Mouse (Mus musculus): ENCODE data around the gene Vmn1r85. TPM values are rescaled to one million over a fixed set of nuclear protein-coding genes. Genes with fewer than 3 reads are reported as not detected.

The Vmn1r85 gene
- not detected for polyA plus RNA-seq (2014; fragmentation: Illumina TruSeq; extraction: RNeasy Lipid Tissue Mini Kit (QIAGEN cat#74804); ENCODE audit: low read depth, low replicate concordance)

DNA sequence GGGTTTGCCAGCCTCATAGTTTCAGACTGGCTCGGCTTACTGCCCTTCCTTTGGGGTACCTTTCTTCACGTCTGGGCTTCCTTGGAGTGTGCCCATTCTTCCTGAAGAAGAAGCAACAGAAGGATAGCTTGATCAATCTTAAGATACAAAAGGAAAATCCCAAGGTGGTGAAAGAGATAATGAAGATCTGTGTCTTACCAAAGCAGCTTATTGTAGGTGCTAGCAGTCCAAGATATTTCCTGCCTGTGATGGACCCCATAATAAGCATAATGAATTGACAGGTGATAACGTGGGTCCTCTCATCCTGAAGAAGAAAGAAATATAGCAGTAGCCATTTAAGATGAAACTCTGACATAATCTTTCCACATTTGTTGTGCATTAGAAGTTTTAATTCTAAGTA, at the start of gene Vmn1r85:
Gene Vmn1r85 (minus strand): TSS at position 101 of the 400 bp plus-strand sequence.

DNA sequence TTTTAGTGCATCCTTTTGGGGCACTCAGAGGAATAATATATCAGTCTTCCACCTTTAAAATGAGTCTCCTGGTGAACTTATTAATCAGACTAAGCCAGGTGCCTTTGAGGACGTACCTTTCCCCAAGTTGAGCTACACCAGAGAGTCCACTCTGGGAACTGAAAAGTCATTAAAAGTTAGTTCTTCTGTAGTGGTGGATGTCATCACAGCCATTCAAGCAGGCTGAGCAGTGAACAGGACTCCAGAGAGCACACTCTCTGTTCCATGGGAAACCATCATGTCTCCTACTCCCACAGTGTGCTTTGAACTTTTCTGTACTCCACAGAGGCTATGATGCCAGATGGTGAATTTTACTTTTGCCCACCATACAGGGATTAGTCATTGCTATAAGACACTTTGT, 45.1 kb upstream of the Vmn1r85 start, which contains the start of gene Vmn1r87:
Gene Vmn1r87 (minus strand): TSS at position 101 of the 400 bp plus-strand sequence.

DNA sequence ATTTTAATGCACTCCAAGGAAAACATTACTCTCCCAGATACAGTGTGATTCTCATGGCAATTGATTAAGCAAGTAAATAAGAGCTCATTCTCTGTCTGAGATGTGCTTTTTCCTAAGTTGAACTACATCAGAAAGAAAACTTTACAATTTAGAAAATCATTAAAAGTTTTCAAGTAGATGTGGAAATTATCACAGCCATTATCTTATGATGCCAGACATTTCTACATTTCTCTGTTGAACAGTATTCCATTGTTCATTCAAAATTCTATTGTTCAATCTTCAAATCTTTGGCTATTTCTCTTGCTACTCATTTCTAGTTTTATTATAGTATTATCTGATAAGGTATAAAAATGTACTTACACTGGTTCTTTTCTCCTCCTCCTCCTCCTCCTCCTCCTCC, 24.8 kb upstream of the Vmn1r85 start, which contains the start of gene Vmn1r86:
Gene Vmn1r86 (minus strand): TSS at position 101 of the 400 bp plus-strand sequence.

DNA sequence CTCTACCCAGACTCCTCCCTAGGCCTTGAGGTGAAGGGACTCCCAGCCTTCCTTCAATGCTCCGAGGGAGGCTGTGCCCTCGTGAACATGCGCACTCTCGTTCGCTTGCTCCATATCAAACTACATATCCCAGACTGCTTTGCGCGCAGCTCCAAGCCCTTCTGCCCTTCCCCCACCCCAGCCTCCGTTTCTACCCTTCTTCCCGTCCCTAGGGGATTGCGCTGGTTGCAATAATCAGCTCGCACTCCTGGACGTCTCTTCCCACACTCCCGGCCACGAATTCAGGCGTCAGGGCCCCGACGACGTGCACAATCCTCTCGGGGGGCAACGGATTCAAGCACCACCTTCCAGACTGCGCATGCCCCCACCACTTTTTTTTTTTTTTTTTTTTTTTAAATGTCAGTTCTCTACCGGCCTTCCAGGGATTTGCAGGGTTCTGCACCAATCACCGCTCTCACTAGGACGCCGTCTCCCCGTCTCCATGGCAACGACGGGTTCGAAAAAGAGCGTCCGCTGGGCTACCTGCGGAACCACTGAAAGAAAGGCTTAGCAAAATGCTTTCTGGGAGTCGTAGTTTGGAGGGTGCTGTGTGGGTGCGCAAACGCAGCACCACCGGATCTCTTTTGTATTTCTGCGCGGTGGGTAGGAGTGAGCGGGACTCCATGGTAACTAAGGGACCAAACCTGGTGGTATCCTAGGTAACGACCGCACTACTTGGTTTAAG, 40.5 kb downstream of the Vmn1r85 start, which contains the start of gene Mzf1:
Gene Mzf1 (minus strand): TSS at position 478 of the 724 bp plus-strand sequence.

GRCm38 (mm10) chr7:13037901-13038555, 56.9 kb downstream of the Vmn1r85 start, which contains the start of gene Ube2m:
Ube2m (minus strand) TSS chr7:13038275.

GRCm38 (mm10) chr7:13034148-13034977, 60.6 kb downstream of the Vmn1r85 start, which contains the start of gene Chmp2a:
Chmp2a (minus strand) TSS chr7:13034807.

Other genes starting within 250 kb of the Vmn1r85 start
- 3.1 TPM for gene Zfp128, start 214.0 kb downstream of the Vmn1r85 start, polyA plus RNA-seq (2014; fragmentation: Illumina TruSeq; extraction: RNeasy Lipid Tissue Mini Kit (QIAGEN cat#74804); ENCODE audit: low read depth, low replicate concordance)
- gene Zscan22, start 197.4 kb downstream of the Vmn1r85 start, polyA plus RNA-seq (2014; fragmentation: Illumina TruSeq; extraction: RNeasy Lipid Tissue Mini Kit (QIAGEN cat#74804); ENCODE audit: low read depth, low replicate concordance), result 5.1 TPM
- gene Rps5, start 172.9 kb downstream of the Vmn1r85 start, polyA plus RNA-seq (2014; fragmentation: Illumina TruSeq; extraction: RNeasy Lipid Tissue Mini Kit (QIAGEN cat#74804); ENCODE audit: low read depth, low replicate concordance), result 661 TPM
- not detected for gene Rnf225, start 167.8 kb downstream of the Vmn1r85 start, polyA plus RNA-seq (2014; fragmentation: Illumina TruSeq; extraction: RNeasy Lipid Tissue Mini Kit (QIAGEN cat#74804); ENCODE audit: low read depth, low replicate concordance)
- gene Zfp324, start 129.3 kb downstream of the Vmn1r85 start, polyA plus RNA-seq (2014; fragmentation: Illumina TruSeq; extraction: RNeasy Lipid Tissue Mini Kit (QIAGEN cat#74804); ENCODE audit: low read depth, low replicate concordance), result 2.5 TPM
- gene Zfp446, start 117.3 kb downstream of the Vmn1r85 start, polyA plus RNA-seq (2014; fragmentation: Illumina TruSeq; extraction: RNeasy Lipid Tissue Mini Kit (QIAGEN cat#74804); ENCODE audit: low read depth, low replicate concordance), result 5.0 TPM
- 0.63 TPM for gene Slc27a5, start 97.0 kb downstream of the Vmn1r85 start, polyA plus RNA-seq (2014; fragmentation: Illumina TruSeq; extraction: RNeasy Lipid Tissue Mini Kit (QIAGEN cat#74804); ENCODE audit: low read depth, low replicate concordance)
- 95.8 TPM for gene Trim28, start 96.1 kb downstream of the Vmn1r85 start, polyA plus RNA-seq (2014; fragmentation: Illumina TruSeq; extraction: RNeasy Lipid Tissue Mini Kit (QIAGEN cat#74804); ENCODE audit: low read depth, low replicate concordance)
- 4.7 TPM for gene Zbtb45, start 85.1 kb downstream of the Vmn1r85 start, polyA plus RNA-seq (2014; fragmentation: Illumina TruSeq; extraction: RNeasy Lipid Tissue Mini Kit (QIAGEN cat#74804); ENCODE audit: low read depth, low replicate concordance)
- gene Chmp2a, start 60.4 kb downstream of the Vmn1r85 start, polyA plus RNA-seq (2014; fragmentation: Illumina TruSeq; extraction: RNeasy Lipid Tissue Mini Kit (QIAGEN cat#74804); ENCODE audit: low read depth, low replicate concordance), result 178 TPM
- gene Ube2m, start 56.9 kb downstream of the Vmn1r85 start, polyA plus RNA-seq (2014; fragmentation: Illumina TruSeq; extraction: RNeasy Lipid Tissue Mini Kit (QIAGEN cat#74804); ENCODE audit: low read depth, low replicate concordance), result 200 TPM
- 0.29 TPM for gene Mzf1, start 40.4 kb downstream of the Vmn1r85 start, polyA plus RNA-seq (2014; fragmentation: Illumina TruSeq; extraction: RNeasy Lipid Tissue Mini Kit (QIAGEN cat#74804); ENCODE audit: low read depth, low replicate concordance)
- not detected for gene Vmn1r86, start 24.7 kb upstream of the Vmn1r85 start, polyA plus RNA-seq (2014; fragmentation: Illumina TruSeq; extraction: RNeasy Lipid Tissue Mini Kit (QIAGEN cat#74804); ENCODE audit: low read depth, low replicate concordance)
- gene Vmn1r87, start 45.0 kb upstream of the Vmn1r85 start, polyA plus RNA-seq (2014; fragmentation: Illumina TruSeq; extraction: RNeasy Lipid Tissue Mini Kit (QIAGEN cat#74804); ENCODE audit: low read depth, low replicate concordance), result not detected
- not detected for gene Vmn1r88, start 64.4 kb upstream of the Vmn1r85 start, polyA plus RNA-seq (2014; fragmentation: Illumina TruSeq; extraction: RNeasy Lipid Tissue Mini Kit (QIAGEN cat#74804); ENCODE audit: low read depth, low replicate concordance)
- not detected for gene Vmn1r89, start 117.8 kb upstream of the Vmn1r85 start, polyA plus RNA-seq (2014; fragmentation: Illumina TruSeq; extraction: RNeasy Lipid Tissue Mini Kit (QIAGEN cat#74804); ENCODE audit: low read depth, low replicate concordance)
- 3.0 TPM for gene Lig1, start 182.1 kb upstream of the Vmn1r85 start, polyA plus RNA-seq (2014; fragmentation: Illumina TruSeq; extraction: RNeasy Lipid Tissue Mini Kit (QIAGEN cat#74804); ENCODE audit: low read depth, low replicate concordance)
- 11.2 TPM for gene Zswim9, start 183.5 kb upstream of the Vmn1r85 start, polyA plus RNA-seq (2014; fragmentation: Illumina TruSeq; extraction: RNeasy Lipid Tissue Mini Kit (QIAGEN cat#74804); ENCODE audit: low read depth, low replicate concordance)
- gene Pla2g4c, start 229.5 kb upstream of the Vmn1r85 start, polyA plus RNA-seq (2014; fragmentation: Illumina TruSeq; extraction: RNeasy Lipid Tissue Mini Kit (QIAGEN cat#74804); ENCODE audit: low read depth, low replicate concordance), result 0.26 TPM